Mouse (Mus musculus) hindbrain, embryonic 13.5 days (tissue): ENCODE measurements around the gene Chaf1b. TPM values are rescaled to one million over a fixed set of nuclear protein-coding genes. Genes with fewer than 3 reads are reported as not detected.
A peak's percentile ranks its signal among the peaks of the same experiment; 100 is the strongest.

ENCODE experiments used
- ATAC-seq: fragments of 200-750 bp; cut with Nextera tagmentation; 2 replicates; pipeline ENCODE4 v1.8.0; 2017; ENCODE audit warnings: moderate TSS enrichment; ENCODE audit not compliant: low FRiP score
- H3K27ac ChIP-seq: fragments of 300-500 bp; sonication (generic); 2 replicates; pipeline ENCODE4 v1.5.1; 2015; ENCODE audit warnings: inconsistent platforms, mild to moderate bottlenecking, moderate library complexity
- H3K27me3 ChIP-seq: fragments of 300-500 bp; sonication (generic); 2 replicates; pipeline ENCODE4 v1.6.1; 2015; ENCODE audit warnings: mild to moderate bottlenecking, inconsistent platforms
- H3K36me3 ChIP-seq: fragments of 300-500 bp; sonication (generic); 2 replicates; pipeline ENCODE4 v1.6.1; 2015; ENCODE audit warnings: mild to moderate bottlenecking, inconsistent platforms
- H3K4me1 ChIP-seq: fragments of 300-500 bp; sonication (generic); replicated peaks from 2 replicates; pipeline ENCODE4 v1.6.1; 2015; ENCODE audit warnings: inconsistent platforms
- H3K4me2 ChIP-seq: fragments of 300-500 bp; sonication (generic); 2 replicates; pipeline ENCODE4 v1.6.1; 2015; ENCODE audit warnings: inconsistent platforms, mild to moderate bottlenecking, moderate library complexity
- H3K4me3 ChIP-seq: fragments of 300-500 bp; sonication (generic); 2 replicates; pipeline ENCODE4 v1.5.1; 2015; ENCODE audit warnings: mild to moderate bottlenecking, inconsistent platforms
- H3K9ac ChIP-seq: fragments of 300-500 bp; sonication (generic); 2 replicates; pipeline ENCODE4 v1.6.1; 2015; ENCODE audit warnings: mild to moderate bottlenecking, inconsistent platforms
- H3K9me3 ChIP-seq: fragments of 300-500 bp; sonication (generic); 2 replicates; pipeline ENCODE4 v1.6.1; 2016; ENCODE audit warnings: inconsistent platforms
- WGBS: fragments of 180-500 bp; shearing (Covaris S2); methylation state at CpG from one replicate; pipeline ENCODE4 v1.1.7; 2015; 5-methylcytosine and 5-hydroxymethylcytosine counted together
- polyA plus RNA-seq: library from polyadenylated mRNA; unstranded; fragments of >200 nt; fragmentation: Nextera tagmentation; extraction: Ambion mirVana; gene quantifications from 2 replicates; pipeline ENCODE4 v1.2.1, GENCODE M21; 2015

Gene Chaf1b
- polyA plus RNA-seq, 1 experiment from 2014 or later: 21.4 TPM

DNA sequence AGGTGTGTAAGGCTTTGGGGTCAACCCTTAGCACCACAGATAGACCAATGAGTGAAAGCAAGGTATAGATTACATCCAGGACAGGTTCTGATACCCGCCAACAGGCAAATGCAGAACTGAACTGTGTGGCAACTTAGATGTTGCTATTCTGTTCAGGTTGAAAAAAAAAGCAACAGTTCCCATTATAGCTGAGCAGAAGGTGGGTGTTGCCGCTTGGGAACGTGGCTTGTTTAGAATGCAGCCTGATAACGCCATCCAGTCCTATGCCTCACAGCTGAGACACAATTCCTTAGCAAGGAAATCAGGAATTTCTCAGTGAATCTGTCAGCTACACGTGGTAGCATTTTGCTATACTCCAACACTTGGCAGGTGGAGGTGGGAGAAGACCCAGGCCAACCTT lies 9.6 kb downstream of the Chaf1b start:
- H3K9me3 ChIP-seq: no peaks in the 10 kb centered on the region
- WGBS: 96% methylated on average over 5 of the region's 5 CpGs
- no peaks in the 10 kb centered on the region for H3K4me1 ChIP-seq
- peaks cover 30% of the 10 kb centered on the region for H3K36me3 ChIP-seq
- H3K4me3 ChIP-seq: no peak overlapping the region
- no peak overlapping the region for H3K4me2 ChIP-seq
- no peak overlapping the region for H3K9ac ChIP-seq
- no peak overlapping the region for H3K27ac ChIP-seq
- ATAC-seq: no peak
- H3K27me3 ChIP-seq: no peaks in the 10 kb centered on the region

DNA sequence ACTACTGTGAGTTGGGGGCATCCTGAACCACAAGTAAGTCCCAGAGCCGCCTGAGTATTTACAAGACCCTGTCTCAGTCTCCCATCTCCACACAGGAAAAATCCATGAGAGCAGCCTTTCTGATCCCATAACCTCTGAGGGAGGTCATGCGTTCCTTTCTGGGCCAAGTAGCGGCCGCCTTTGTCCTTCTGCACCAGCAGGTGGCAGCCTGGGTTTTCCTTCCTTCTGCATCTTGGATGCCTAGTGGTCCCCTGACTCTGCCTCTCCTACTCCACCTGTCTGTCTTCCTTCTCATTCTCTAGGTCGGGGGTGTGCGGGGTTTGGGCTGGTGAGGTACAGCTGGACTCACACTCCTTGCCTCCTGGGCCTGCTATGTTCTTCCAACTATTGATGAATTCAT lies 19.3 kb downstream of the Chaf1b start:
- Histone ChIP-seq H3K27ac (no peak overlapping the region), H3K27me3 (no peaks in the 10 kb centered on the region), H3K9ac (no peak overlapping the region), H3K36me3 (peaks cover 19% of the 10 kb centered on the region), H3K9me3 (no peaks in the 10 kb centered on the region), H3K4me3 (no peak overlapping the region), H3K4me1 (no peaks in the 10 kb centered on the region), H3K4me2 (no peak overlapping the region)
- ATAC-seq: no peak
- 80% methylated on average over 6 of the region's 6 CpGs for WGBS

DNA sequence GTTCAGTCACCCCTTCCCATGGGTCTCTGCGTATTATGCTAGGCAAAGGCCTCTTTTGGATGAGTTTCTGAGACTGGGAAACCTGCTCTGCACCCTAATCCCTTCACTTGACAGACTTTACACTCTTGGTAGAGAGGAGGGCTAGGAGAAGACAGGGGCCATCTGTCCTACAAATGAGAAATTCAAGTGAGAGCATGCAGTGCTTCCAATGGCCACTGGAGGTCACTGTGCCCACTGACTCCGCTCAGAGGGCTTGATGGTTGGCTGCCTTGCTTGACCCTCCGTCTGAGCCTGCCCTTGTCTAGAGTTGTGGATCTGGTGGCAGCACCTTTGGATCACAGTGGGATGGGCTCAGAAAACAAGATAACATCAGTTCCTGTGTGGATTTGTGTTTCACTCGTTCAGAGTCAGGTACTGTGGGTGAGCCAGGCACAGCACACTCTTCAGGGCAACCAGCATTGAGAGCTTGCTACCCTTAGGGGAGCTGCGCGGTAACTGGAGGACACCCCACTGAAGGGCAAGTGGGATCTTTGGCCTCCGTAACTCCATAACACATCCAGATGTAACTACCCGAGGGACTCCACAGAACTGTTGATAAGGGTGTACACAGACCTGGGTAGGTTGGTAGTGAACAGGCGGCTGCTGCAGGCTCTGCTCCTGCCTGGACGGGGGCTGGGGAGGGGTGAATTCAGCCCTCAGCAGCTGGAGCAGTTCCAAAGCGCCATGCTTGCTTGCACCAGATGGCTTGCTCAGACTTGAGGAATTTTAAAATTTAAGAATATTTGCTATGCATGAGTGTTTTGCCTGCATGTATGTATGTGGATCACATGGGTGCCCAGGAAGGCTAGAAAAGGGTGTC lies 22.7 kb downstream of the Chaf1b start:
- no peaks in the 10 kb centered on the region for H3K4me1 ChIP-seq
- peaks cover 4% of the 10 kb centered on the region for H3K36me3 ChIP-seq
- no peak overlapping the region for H3K27ac ChIP-seq
- no peak overlapping the region for H3K4me2 ChIP-seq
- H3K9ac ChIP-seq: no peak overlapping the region
- no peaks in the 10 kb centered on the region for H3K27me3 ChIP-seq
- no peak overlapping the region for H3K4me3 ChIP-seq
- ATAC-seq: peak; percentile 61; the same call in 1 of the 2 replicates
- H3K9me3 ChIP-seq: no peaks in the 10 kb centered on the region
- 72% methylated on average over 11 of the region's 11 CpGs for WGBS

DNA sequence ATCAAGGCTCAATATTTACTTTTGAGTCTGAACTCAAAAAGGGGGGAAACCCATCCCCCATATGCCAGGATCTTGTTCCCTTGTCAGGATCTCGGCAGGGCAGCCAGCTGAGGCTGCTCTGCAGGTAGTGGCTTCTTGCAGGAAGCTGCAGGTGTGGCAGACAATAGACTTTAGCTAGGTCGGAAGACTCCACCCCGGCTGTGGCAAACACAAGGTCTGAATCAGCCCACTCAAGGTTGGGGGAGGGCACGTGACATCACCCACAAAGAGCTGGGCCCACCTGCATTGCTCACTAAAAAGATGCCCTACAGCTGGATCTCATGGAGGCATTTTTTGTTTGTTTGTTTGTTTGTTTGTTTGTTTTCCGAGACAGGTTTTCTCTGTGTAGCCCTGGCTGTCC lies 24.1 kb downstream of the Chaf1b start:
- no peaks in the 10 kb centered on the region for H3K27me3 ChIP-seq
- no peaks in the 10 kb centered on the region for H3K9me3 ChIP-seq
- H3K4me1 ChIP-seq: no peaks in the 10 kb centered on the region
- H3K36me3 ChIP-seq: no peaks in the 10 kb centered on the region
- no peak overlapping the region for H3K4me3 ChIP-seq
- no peak overlapping the region for H3K9ac ChIP-seq
- no peak for ATAC-seq
- no peak overlapping the region for H3K27ac ChIP-seq
- H3K4me2 ChIP-seq: no peak overlapping the region
- 76% methylated on average over 5 of the region's 5 CpGs for WGBS

DNA sequence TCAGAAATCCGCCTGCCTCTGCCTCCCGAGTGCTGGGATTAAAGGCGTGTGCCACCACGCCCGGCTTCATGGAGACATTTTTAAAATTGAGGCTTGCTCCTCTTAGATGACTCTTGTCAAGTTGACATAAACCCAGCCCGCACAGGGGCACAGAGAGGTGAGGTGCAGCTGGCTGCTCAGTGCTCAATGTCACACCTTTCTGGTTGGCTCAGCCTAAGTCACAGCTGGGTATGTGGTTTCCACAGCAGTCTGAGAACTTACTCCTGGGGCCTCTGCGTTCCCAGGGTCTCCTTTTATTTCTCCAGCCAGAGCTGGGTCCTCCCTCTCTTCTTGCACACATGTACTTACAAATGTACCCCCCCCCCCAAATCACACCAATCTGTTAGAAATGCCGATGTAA lies 24.5 kb downstream of the Chaf1b start:
- Histone ChIP-seq H3K4me1 (no peaks in the 10 kb centered on the region), H3K9me3 (no peaks in the 10 kb centered on the region), H3K4me2 (no peak overlapping the region), H3K27me3 (no peaks in the 10 kb centered on the region), H3K27ac (no peak overlapping the region), H3K36me3 (no peaks in the 10 kb centered on the region), H3K4me3 (no peak overlapping the region), H3K9ac (no peak overlapping the region)
- 95% methylated on average over 8 of the region's 8 CpGs for WGBS
- ATAC-seq: no peak

DNA sequence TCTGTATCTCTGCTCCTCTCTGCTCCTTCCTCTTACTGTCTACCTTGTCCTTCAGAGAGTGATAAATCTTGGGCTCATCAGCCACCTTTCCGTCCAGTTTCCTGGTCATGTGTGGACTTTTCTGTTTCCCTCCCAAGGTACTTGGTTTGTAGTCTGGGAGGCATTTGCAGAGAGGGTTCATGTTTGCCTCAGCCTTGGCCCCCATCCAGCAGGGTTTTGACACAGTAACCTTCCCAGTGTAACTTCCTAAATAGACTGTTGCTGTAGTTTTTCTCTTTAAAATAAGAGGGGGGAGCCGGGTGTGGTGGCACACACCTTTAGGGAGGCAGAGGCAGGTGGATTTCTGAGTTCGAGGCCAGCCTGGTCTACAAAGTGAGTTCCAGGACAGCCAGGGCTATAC lies 26.2 kb downstream of the Chaf1b start:
- H3K9ac ChIP-seq: no peak overlapping the region
- H3K9me3 ChIP-seq: no peaks in the 10 kb centered on the region
- H3K27me3 ChIP-seq: no peaks in the 10 kb centered on the region
- H3K4me2 ChIP-seq: no peak overlapping the region
- H3K4me1 ChIP-seq: no peaks in the 10 kb centered on the region
- 90% methylated on average over 3 of the region's 3 CpGs for WGBS
- no peaks in the 10 kb centered on the region for H3K36me3 ChIP-seq
- H3K27ac ChIP-seq: no peak overlapping the region
- no peak overlapping the region for H3K4me3 ChIP-seq
- ATAC-seq: no peak

DNA sequence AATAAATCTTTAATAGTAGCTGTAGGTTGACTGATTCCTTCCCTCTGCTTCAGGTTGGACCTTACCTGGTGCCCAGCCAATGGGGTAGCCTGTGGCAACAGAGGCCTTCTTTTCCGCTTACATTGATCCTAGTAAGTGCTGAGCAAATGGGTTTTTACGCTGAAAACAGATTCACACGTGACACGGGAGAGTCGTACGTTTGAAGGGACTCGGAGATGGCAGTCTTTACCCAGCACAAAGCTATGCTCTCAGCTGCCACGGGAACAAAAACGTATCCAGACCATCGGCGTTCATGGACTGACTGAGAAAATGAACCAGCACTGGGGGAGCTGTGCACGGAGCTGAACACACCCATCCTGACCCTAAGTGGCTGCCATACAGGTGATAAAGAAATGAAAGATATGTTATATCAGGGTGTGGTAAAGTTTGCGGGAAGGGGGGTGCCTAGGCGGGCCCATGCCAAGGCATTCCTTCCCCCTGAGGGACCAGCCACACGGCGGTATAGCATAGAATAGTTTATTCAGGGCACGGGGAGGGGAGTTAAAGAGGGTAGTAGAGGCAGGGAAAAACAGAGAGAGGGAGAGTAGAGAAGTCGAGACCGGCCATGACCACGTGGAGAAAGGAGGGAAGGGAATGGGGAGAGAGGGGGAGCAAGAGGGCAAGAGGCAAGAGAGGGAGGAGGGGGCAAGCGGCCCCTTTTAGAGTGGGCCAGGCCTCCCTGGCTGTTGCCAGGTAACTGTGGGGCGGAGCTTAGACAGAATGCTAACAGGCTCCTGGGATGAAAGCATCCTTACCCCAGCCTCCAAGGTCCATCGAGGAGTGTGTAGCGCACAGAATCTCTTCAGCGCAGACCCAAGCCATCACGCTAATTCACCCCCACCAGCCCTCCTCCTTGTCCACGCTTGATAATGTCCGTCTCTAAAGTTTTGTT lies 27.3 kb downstream of the Chaf1b start:
- H3K4me1 ChIP-seq: no peaks in the 10 kb centered on the region
- no peaks in the 10 kb centered on the region for H3K36me3 ChIP-seq
- no peak overlapping the region for H3K4me2 ChIP-seq
- no peaks in the 10 kb centered on the region for H3K27me3 ChIP-seq
- WGBS: 73% methylated on average over 28 of the region's 28 CpGs
- no peak overlapping the region for H3K27ac ChIP-seq
- ATAC-seq: no peak
- no peaks in the 10 kb centered on the region for H3K9me3 ChIP-seq
- no peak overlapping the region for H3K9ac ChIP-seq
- no peak overlapping the region for H3K4me3 ChIP-seq

DNA sequence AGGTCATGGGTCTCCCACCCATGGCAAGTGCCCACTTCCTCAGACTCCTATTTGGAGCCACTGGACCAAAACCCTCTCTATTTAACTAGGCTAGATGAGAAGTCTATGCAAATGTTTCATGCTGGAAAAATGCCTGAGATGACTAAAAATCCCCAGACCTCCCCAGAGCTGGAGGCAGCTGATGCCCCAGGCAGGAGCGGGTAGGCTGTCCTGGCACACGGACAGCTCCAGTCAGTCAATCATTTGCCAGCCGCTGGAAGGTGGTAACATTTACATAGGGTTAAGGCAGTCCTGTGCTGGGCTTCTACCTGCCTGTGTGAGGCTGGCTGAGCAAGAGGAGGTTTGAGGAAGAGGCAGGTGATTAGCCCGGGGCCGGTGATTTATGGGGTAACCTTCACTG lies 28.5 kb downstream of the Chaf1b start:
- 0 out of 2 replicates have a peak, but pooled peaks have one; percentile 43 for ATAC-seq
- Histone ChIP-seq H3K4me1 (no peaks in the 10 kb centered on the region), H3K27ac (no peak overlapping the region), H3K9ac (no peak overlapping the region), H3K27me3 (no peaks in the 10 kb centered on the region), H3K4me2 (no peak overlapping the region), H3K36me3 (no peaks in the 10 kb centered on the region), H3K9me3 (no peaks in the 10 kb centered on the region), H3K4me3 (no peak overlapping the region)
- WGBS: 64% methylated on average over 5 of the region's 5 CpGs

DNA sequence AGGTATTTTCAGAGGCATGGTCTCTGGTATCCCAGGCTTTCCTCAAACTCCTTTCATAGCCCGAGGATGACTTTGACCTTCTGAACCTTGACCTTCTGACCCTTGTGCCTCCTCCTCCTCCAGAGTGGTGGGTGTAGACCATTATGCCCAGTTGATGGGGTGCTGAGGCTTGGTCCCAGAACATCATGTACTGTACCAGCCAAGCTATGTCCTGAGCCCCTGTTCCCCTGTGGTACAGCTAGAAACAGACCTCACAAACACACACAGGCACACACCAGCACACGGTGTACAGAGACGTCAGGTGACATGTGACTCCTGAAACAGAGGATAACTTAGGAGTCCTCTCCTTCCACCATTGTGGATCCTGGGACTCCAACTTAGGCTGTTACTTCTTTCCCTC lies 29.1 kb downstream of the Chaf1b start:
- H3K27ac ChIP-seq: no peak overlapping the region
- H3K36me3 ChIP-seq: no peaks in the 10 kb centered on the region
- no peak overlapping the region for H3K9ac ChIP-seq
- H3K4me2 ChIP-seq: no peak overlapping the region
- H3K4me3 ChIP-seq: no peak overlapping the region
- H3K4me1 ChIP-seq: no peaks in the 10 kb centered on the region
- H3K27me3 ChIP-seq: no peaks in the 10 kb centered on the region; the same call in 1 of the 2 replicates
- 70% methylated on average over 3 of the region's 3 CpGs for WGBS
- no peak for ATAC-seq
- H3K9me3 ChIP-seq: no peaks in the 10 kb centered on the region

DNA sequence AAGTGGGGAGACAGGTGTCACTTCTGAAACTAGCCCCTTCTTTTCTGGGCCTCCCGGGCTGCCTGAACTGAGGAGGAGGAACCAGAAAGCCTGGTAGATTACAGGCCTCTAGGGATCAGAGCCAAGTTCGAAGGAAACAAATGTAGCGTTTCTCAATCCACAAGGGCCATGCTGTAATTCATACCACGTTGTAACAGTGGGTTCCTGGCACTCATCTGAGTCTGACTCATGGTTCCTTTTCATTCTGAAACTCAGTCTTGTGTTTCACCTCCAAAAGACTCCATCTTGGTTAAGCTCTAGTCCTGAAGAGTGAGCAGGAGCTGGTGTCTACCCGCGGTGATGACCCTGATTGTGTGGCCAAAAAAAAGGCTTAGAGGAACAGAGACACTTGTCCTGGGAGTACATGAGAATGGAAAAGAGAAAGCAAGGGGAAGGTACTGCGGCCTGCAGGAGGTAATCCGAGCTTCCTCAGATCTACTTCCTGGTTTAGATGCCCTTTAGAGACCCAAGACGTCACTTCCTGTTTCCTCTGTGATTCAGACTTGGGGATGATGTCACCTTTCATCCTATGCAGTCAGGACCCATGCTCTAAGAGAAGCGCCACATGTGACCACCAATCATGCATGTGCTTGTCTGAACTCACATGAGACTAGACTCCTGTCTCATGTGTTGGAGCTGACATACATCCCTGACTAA lies 30.3 kb downstream of the Chaf1b start:
- no peaks in the 10 kb centered on the region; the same call in 1 of the 2 replicates for H3K27me3 ChIP-seq
- WGBS: 81% methylated on average over 10 of the region's 10 CpGs
- H3K27ac ChIP-seq: no peak overlapping the region
- ATAC-seq: no peak
- H3K4me2 ChIP-seq: no peak overlapping the region
- H3K4me3 ChIP-seq: no peak overlapping the region
- no peaks in the 10 kb centered on the region for H3K9me3 ChIP-seq
- no peaks in the 10 kb centered on the region for H3K36me3 ChIP-seq
- no peak overlapping the region for H3K9ac ChIP-seq
- peaks cover 6% of the 10 kb centered on the region for H3K4me1 ChIP-seq

DNA sequence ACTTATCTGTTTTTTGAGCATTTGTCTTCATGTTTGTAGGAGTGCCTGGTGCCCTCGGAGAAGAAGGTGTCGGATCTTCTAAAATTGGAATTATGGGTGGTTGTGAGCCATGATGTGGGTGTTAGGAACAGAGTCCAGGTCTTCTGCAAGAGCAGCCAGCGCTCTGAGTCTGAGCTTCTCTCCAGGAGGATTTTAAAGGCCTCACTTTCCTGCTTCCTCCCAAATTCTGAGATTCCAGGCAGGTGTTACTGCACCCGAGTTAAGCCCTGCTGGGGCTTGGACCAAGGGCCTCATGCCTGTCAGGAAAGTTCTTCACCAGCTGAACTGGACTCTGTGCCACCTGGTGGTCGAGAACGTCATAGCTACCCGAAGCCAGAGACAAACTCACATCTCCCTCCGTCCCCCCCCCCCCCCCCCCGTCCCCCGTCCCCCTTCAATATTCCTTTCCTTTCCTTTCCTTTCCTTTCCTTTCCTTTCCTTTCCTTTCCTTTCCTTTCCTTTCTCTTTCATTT lies 31.7 kb downstream of the Chaf1b start:
- H3K36me3 ChIP-seq: no peaks in the 10 kb centered on the region
- H3K9ac ChIP-seq: no peak overlapping the region
- peaks cover 8% of the 10 kb centered on the region for H3K4me1 ChIP-seq
- WGBS: 38% methylated on average over 8 of the region's 10 CpGs
- no peak overlapping the region for H3K4me3 ChIP-seq
- no peak for ATAC-seq
- H3K27ac ChIP-seq: no peak overlapping the region
- H3K4me2 ChIP-seq: no peak overlapping the region
- H3K27me3 ChIP-seq: peaks cover 5% of the 10 kb centered on the region
- H3K9me3 ChIP-seq: no peaks in the 10 kb centered on the region
